Mouse (Mus musculus) c-Kit-positive CD71-positive TER-119-positive erythroid progenitor cells, embryonic 14.5 days (primary cell): ENCODE data around the gene Ctnnd2.

ENCODE experiments used
- DNase-seq: peaks from one replicate; pipeline ENCODE4 v3.0.0-alpha.2; 2013; ENCODE audit warnings: low spot score

Ctnnd2 gene

DNA sequence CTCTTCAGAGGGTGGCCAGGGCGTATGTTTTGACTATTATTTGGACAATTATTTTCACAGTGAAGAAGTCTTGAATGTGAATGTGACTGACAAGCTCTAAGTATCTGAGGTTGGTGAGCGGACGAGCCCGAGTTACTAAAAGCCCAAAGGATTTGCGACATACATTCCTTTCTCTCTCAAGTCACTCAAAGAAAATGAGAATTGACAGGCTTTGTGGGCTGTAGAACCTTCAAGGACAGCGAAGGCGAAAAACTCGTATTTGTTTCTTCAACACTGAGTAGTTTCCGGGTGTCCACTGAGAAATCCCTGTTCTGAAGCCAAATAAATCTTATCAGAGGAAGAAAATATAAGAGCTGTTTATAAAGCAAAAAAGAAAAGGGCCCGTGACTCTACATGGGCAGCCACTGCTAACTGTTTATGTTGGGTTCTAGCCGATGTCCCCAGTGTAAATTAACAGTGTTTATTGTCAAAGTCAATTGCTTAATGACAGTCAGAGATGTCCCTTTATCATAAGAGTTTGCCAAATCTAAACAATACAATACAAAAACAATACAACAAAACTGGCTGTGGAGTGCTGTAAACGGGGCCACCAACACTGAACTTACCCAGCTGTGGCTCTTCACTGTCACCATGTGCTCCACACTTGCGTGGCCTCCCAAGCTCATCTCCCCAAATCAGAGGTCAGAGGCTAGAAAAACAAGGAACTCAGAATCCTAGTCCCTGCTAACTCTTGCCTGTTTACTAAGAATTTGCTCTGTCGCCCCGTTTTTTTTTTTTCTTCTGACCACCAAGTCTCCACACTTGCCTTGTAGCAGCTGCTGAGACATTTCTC is 818.2 kb downstream of the Ctnnd2 start:
- no peak for DNase-seq

DNA sequence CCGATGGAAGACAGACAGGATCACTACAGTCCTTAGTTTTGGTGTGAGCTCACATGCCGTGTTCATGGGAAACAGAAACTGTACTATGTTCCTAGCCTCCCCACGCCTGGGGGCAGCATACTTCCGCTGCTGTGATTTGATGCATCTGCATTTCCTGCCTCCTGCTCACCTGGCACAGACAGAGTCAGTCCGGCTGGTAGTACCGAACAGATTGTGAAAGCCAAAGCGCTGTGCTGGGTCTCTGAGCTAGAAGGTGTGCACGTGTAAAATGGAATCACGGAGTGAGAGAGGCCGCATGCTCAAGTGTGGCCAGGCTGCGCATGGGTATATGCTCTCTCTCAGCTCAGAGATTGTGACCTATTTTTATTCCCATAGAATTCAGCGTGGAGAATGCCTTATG is 820.0 kb downstream of the Ctnnd2 start:
- DNase-seq = no peak

DNA sequence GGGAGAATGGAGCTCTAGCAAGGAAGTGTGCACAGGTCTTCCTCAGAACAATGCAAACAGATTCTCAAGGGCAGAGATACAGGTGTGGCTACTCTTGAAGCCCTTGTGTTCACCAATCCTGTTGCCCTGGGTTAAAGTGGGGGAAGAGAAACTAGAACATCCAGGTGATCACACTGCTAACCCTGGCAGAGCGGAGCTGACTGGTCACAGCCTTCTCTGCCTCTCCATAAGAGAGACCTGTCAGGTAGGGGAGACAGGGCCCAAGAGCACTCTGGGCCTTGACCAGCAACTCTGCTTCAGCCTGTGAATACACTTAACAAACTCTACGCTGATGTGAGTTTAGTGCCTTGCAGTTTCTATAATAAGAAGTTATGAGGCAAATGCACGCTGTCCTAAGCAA is 820.5 kb downstream of the Ctnnd2 start:
- no peak for DNase-seq

DNA sequence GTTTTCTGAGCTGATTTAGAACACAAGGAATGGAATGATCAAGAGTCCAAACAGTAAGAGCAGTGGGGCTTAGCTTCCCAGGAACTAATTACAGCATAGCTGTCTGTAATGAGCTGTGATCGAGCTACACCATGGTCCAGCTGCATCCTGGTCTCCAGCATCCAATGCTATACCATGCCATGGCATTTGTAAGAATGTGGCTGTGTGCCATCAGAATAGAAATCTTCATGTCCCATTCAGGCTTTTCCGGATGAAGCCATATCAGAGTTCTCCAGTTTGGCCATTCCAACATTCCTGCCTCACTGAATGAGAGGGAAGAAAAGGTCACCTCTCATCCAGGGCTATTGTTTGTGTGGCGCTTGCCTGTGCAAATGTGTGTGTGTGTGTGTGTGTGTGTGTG is 823.0 kb downstream of the Ctnnd2 start:
- no peak for DNase-seq

- DNase-seq = no peak
Observed at GRCm38 (mm10) chr15:31004468-31004867, 832.1 kb downstream of the Ctnnd2 start.

DNA sequence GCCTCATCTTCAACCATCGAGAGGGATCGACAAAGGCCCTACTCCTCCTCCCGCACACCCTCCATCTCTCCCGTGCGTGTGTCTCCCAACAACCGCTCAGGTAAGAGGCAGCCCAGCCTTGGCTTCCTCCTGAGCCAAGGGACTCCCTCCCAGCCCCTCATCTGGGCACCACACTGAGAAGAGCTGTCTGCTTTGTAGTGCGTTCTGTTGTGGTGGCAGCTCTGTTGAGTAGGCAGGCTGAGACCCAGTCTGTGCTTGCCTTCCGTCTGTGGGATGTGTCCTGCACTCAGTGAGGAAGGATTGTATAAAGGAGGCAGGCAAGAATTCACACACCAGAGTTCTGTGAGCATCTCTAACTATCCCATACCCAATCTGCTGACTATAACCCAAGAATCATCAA is 832.6 kb downstream of the Ctnnd2 start:
- DNase-seq = no peak

GRCm38 (mm10) chr15:31006050-31006824 is 833.8 kb downstream of the Ctnnd2 start:
- DNase-seq = no peak

DNA sequence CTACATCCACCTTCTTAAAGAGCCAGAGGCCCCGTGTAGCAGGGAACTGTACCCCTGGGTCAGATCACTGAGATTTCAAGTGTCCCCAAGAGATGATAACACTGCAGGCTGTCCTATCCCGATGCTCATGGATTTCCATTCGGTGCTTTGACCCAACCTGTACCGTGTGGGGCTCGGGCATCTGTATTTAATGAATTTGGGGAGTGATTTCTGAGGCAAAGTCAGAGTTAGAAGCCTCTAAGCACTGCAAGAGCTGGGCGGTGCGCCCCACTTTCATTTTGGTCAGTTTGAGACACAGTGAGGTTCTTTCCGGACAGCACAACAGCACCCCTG is 834.4 kb downstream of the Ctnnd2 start:
- DNase-seq = no peak

DNA sequence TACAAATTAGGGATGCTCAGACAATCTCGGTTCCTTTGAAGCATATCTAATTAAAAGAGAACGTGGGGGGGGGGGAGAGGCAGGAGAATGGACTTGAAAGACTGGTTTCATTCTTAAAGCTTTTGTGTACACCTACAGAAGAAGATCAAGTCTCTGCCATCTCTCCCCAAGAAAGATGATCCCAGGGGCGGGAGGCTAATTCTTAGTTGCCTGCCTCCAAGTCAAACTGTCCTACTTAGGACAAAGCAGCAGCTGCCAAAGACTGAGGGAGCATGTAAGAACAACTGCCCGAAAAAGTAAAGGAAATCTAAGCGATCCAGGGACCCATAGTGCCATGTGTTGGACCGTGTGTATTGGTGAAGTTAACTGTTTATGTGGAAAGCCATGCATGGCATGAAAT is 836.2 kb downstream of the Ctnnd2 start:
- no peak for DNase-seq

DNA sequence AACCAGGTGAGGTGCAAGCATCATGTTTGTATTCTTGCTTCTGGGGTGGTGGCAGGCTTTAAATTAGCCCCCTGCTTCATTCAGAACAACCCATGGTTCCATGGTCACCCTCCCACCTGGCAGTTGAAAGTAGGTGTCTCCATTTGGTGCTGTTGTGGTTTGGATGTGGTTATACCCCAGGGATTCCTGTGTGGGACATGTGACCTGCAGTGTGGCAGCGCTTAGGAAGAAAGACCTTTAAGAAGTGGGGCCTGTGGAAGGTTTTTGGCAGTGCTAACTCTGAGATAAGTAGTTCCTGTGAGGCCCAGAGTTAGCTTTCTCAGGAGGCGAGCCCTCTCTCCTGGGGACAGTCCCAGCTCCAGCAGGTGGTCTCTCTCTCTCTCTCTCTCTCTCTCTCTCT is 848.4 kb downstream of the Ctnnd2 start:
- DNase-seq = no peak

DNA sequence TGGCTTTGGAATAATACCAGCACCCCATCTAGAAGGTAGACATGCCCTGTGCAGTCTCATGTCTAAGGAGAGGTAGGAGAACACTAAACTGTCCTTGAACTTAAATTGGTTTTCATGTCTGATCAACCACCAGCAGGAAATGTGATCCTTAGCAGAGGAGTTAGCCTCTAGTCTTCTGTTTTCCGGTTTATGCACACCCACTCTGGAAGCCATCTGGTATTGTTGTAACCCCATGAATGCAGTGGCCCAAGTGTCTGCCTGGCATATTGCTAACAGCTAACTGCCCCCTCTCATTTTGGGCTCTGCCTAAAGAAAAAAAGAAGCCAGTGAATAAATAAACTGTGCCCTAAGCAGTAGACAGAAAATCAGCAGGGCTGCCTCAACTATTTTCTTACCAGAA is 849.6 kb downstream of the Ctnnd2 start:
- DNase-seq = no peak

GRCm38 (mm10) chr15:31022497-31022896 is 850.1 kb downstream of the Ctnnd2 start:
- no peak for DNase-seq

DNA sequence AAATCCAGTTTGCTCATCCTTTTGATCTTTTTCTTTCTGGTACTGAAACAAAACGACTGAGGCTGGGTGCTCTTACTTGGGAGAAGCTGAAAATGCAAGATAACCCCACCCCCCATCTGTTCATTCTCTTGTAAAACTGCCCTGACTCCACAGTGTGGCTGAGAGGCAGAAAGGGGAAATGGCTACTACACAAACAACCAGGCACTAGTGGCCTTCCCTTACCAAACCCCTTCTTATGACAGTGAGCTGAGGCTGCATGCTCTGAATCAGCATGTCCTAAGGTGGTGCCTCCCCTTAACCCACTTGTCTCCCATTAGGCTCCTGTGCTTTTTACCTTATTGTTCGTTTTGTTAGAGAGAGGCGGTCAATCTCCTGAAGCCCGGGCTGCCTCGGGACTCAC is 851.4 kb downstream of the Ctnnd2 start:
- DNase-seq = no peak

DNA sequence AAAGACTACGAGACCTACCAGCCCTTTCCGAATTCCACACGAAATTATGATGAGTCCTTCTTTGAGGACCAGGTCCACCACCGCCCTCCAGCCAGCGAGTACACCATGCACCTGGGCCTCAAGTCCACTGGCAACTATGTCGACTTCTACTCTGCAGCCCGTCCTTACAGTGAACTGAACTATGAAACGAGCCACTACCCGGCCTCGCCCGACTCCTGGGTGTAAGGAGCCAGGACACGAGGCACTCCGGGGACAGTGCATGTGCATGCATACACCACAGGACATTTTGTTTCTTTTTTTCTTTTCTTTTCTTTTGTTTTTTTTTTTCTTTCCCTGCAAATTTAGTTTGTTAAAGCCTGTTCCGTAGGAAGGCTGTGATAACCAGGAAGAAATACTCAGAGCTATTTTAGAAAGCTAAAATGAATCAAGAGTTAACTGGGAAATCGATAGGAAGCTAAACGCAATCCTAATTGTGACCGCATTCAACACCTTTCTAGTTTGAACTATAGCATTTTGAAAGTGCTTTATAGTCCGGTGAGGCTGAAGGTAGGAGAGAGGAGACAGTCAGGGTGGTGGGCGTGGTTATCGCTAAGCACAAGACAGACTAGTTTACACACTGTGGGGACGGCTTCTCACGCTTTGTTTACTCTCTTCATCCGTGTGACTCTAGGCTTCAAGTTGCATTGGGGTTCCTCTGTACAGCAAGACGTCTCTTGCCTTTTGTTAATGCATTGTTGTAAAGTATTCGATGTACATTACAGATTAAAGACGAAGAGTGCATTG is 855.2 kb downstream of the Ctnnd2 start:
- no peak for DNase-seq

GRCm38 (mm10) chr15:31044983-31045382 is 872.6 kb downstream of the Ctnnd2 start:
- DNase-seq = no peak

DNA sequence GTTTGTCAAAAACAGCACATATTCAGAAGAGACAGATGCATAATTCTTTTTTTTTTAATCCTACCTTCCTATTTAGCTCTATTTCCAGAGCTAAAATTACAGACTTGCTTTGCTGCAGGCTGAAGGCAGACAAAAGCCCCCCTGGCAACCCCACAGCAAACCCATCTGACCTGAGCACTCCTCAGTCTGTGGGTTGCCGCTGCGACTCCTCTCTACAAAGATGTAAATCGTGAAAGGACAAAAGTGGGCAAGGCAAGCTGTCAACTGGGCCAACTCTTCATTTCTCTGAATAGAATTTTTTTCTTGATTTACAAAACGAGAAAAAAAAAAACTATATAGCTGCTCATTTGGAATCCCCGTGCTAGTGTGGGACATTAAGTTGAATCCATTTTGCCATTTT is 879.1 kb downstream of the Ctnnd2 start:
- DNase-seq = no peak

- no peak for DNase-seq
Observed at GRCm38 (mm10) chr15:31056145-31056544, 883.8 kb downstream of the Ctnnd2 start.

- no peak for DNase-seq
Observed at GRCm38 (mm10) chr15:31058315-31058714, 885.9 kb downstream of the Ctnnd2 start.

DNA sequence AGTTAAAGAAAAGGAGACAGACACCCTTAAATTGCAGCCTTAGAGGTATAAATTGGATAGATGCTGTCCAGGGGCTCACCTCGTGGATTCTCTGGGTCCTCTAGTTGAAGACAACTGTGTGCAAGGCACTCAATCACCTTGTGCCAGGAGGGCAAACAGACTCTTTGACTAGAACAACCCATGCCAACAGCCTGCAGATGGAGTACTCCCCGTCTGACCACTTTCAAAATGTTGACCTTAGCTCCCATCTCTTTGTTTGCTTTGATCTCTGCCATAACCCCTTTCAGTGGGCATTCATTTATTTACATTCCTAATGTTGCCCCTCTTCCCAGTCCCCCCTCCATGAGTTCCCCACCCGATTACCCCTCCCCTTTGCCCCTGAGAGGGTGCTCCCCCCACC is 891.3 kb downstream of the Ctnnd2 start:
- no peak for DNase-seq

DNA sequence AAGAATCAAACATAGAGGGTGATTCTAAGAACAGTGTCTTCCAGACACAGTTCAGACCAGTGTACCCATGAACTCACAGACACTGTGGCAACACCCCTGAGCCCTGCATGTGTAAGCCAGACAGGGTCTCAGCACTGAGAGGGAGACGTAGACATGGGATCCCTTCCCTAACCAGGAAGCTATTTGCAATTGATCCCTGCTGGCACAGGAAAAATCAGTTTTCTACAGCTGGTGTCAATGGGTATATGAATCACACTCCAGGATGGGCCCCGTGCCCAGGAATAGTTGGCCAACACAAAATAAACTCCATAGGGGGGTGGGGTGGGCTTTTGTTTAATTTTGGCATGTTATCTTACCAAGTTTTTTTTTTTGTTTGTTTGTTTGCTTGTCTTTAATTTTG is 895.7 kb downstream of the Ctnnd2 start:
- DNase-seq = no peak

GRCm38 (mm10) chr15:31070311-31070710 is 897.9 kb downstream of the Ctnnd2 start:
- DNase-seq = no peak
